Mouse (Mus musculus) kidney, adult 2 months (tissue): ENCODE results near the gene Usp29.

Experiments
- CTCF ChIP-seq: fragments of 200-500 bp; conservative IDR thresholded peaks from 2 replicates; pipeline ENCODE4 v1.5.1; 2011; ENCODE audit warnings: low read depth, mild to moderate bottlenecking, control low read depth, low read length, moderate library complexity, mixed read lengths; ENCODE audit not compliant: insufficient read depth, insufficient read length
- POLR2A ChIP-seq: fragments of 200-500 bp; IDR thresholded peaks from one replicate; pipeline ENCODE4 v1.6.1; 2011; ENCODE audit warnings: low read depth, low read length, control low read depth

GRCm38 (mm10) chr7:6797408-6797807 is 67.0 kb downstream of the Usp29 start:
- TF ChIP-seq CTCF (no peak), POLR2A (no peak)
